Mouse (Mus musculus): ENCODE measurements around the gene Kptn. TPM values are rescaled to one million over a fixed set of nuclear protein-coding genes. Genes with fewer than 3 reads are reported as not detected.

Kptn gene
- polyA plus RNA-seq, 1 experiment from 2014 or later: 30.5 TPM

DNA sequence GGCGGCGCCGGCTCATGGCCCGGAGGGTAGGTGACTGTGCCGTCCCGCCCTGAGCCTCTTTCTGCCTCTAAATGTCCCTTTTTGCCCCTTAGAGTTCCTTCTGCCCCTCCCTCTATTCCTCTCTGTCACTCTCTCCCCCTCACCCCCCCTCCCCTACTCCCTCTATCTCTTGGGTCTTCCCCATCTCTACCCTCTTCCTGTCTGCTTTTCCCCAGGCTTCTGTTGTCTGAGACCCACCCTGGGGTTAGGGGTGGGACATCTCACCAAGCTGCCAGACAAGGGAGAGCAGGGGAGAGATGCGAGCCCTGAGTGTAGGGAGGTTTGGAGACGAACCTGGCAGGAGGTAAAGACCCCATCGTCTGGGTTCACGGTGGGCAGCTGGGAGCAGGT is 55.8 kb downstream of the Kptn start:
- peak overlapping the region; percentile 79 for H3K4me3 ChIP-seq
- peaks cover 40% of the 10 kb centered on the region for H3K36me3 ChIP-seq
- DNase-seq (ENCODE audit: low spot score): no peak
- WGBS: 0% methylated on average over 10 of the region's 10 CpGs
- H3K4me1 ChIP-seq (replicated peaks): peaks cover 65% of the 10 kb centered on the region
- H3K27me3 ChIP-seq (ENCODE audit: insufficient read depth, poor library complexity, severe bottlenecking): no peaks in the 10 kb centered on the region
- peak overlapping the region; percentile 93 for H3K27ac ChIP-seq
- H3K9me3 ChIP-seq: 0 out of 2 replicates have a peak, but pooled peaks cover 4% of the 10 kb centered on the region

Other genes starting within 250 kb of the Kptn start
- gene Crx, start 239.9 kb upstream of the Kptn start, polyA plus RNA-seq (2016; fragmentation: Nextera tagmentation; extraction: Ambion mirVana): not detected in 2 replicates
- not detected in 2 replicates for gene Crxos, start 237.3 kb upstream of the Kptn start, polyA plus RNA-seq (2016; fragmentation: Nextera tagmentation; extraction: Ambion mirVana)
- gene Selenow, start 197.5 kb upstream of the Kptn start, polyA plus RNA-seq (2016; fragmentation: Nextera tagmentation; extraction: Ambion mirVana): 902 and 1,086 TPM in 2 replicates
- 170 and 182 TPM in 2 replicates for gene Nop53, start 173.8 kb upstream of the Kptn start, polyA plus RNA-seq (2016; fragmentation: Nextera tagmentation; extraction: Ambion mirVana)
- gene Ehd2, start 152.3 kb upstream of the Kptn start, polyA plus RNA-seq (2016; fragmentation: Nextera tagmentation; extraction: Ambion mirVana): 12.1 and 12.5 TPM in 2 replicates
- gene Bicra, start 72.0 kb upstream of the Kptn start, polyA plus RNA-seq (2016; fragmentation: Nextera tagmentation; extraction: Ambion mirVana): 7.7 and 10.7 TPM in 2 replicates
- gene Zfp541, start 58.1 kb upstream of the Kptn start, polyA plus RNA-seq (2016; fragmentation: Nextera tagmentation; extraction: Ambion mirVana): 0.04 TPM in 1 of 2 replicates, not detected in the other
- gene Napa, start 21.4 kb upstream of the Kptn start, polyA plus RNA-seq (2016; fragmentation: Nextera tagmentation; extraction: Ambion mirVana): 193 and 221 TPM in 2 replicates
- 0.26 and 0.42 TPM in 2 replicates for gene Slc8a2, start 9.9 kb downstream of the Kptn start, polyA plus RNA-seq (2016; fragmentation: Nextera tagmentation; extraction: Ambion mirVana)
- gene Meis3, start 55.2 kb downstream of the Kptn start, polyA plus RNA-seq (2016; fragmentation: Nextera tagmentation; extraction: Ambion mirVana): 117 and 173 TPM in 2 replicates
- 22.0 and 22.3 TPM in 2 replicates for gene Dhx34, start 102.1 kb downstream of the Kptn start, polyA plus RNA-seq (2016; fragmentation: Nextera tagmentation; extraction: Ambion mirVana)
- gene C5ar2, start 124.3 kb downstream of the Kptn start, polyA plus RNA-seq (2016; fragmentation: Nextera tagmentation; extraction: Ambion mirVana): 0.05 TPM in 1 of 2 replicates, not detected in the other
- gene C5ar1, start 139.6 kb downstream of the Kptn start, polyA plus RNA-seq (2016; fragmentation: Nextera tagmentation; extraction: Ambion mirVana): 0.96 and 0.97 TPM in 2 replicates
- 7.7 and 13.0 TPM in 2 replicates for gene Inafm1, start 153.7 kb downstream of the Kptn start, polyA plus RNA-seq (2016; fragmentation: Nextera tagmentation; extraction: Ambion mirVana)
- 32.2 and 37.4 TPM in 2 replicates for gene Ccdc9, start 166.9 kb downstream of the Kptn start, polyA plus RNA-seq (2016; fragmentation: Nextera tagmentation; extraction: Ambion mirVana)
- 17.6 and 19.1 TPM in 2 replicates for gene Bbc3, start 188.5 kb downstream of the Kptn start, polyA plus RNA-seq (2016; fragmentation: Nextera tagmentation; extraction: Ambion mirVana)

Measured in hindbrain, embryonic 10.5 days (tissue).